Mouse (Mus musculus) ovary, adult 10 weeks (tissue): ENCODE data around the gene Adipor1. TPM values are rescaled to one million over a fixed set of nuclear protein-coding genes. Genes with fewer than 3 reads are reported as not detected.

Experiments
- polyA plus RNA-seq: library from polyadenylated mRNA; stranded (reverse); fragments of 350-450 nt; fragmentation: Illumina TruSeq; extraction: RNeasy Lipid Tissue Mini Kit (QIAGEN cat#74804); gene quantifications from one replicate; pipeline ENCODE4 v1.2.3, GENCODE M21; 2014

Gene Adipor1
- polyA plus RNA-seq, result 50.0 TPM

GRCm38 (mm10) chr1:134415168-134415831, at the start of gene Adipor1:
Gene Adipor1, plus strand, starts transcription at chr1:134415378.

GRCm38 (mm10) chr1:134385666-134386065, 29.5 kb upstream of the Adipor1 start, which contains the start of gene 4933406M09Rik:
Gene 4933406M09Rik, plus strand, starts transcription at chr1:134385940.

GRCm38 (mm10) chr1:134405509-134406413, 9.4 kb upstream of the Adipor1 start, which contains the start of gene Cyb5r1:
Gene Cyb5r1, plus strand, starts transcription at chr1:134405559.

GRCm38 (mm10) chr1:134454904-134455824, 40.0 kb downstream of the Adipor1 start, which contains the start of gene Klhl12:
Gene Klhl12, plus strand, starts transcription at chr1:134455531.

Other genes with a start within 250 kb of the Adipor1 start
- gene Chil1, start 233.2 kb upstream of the Adipor1 start, polyA plus RNA-seq, result not detected
- not detected for gene Mybph, start 221.9 kb upstream of the Adipor1 start, polyA plus RNA-seq
- 5.0 TPM for gene Adora1, start 179.9 kb upstream of the Adipor1 start, polyA plus RNA-seq
- not detected for gene Myog, start 125.4 kb upstream of the Adipor1 start, polyA plus RNA-seq
- gene Ppfia4, start 82.5 kb upstream of the Adipor1 start, polyA plus RNA-seq, result 0.14 TPM
- 46.8 TPM for gene Tmem183a, start 53.4 kb upstream of the Adipor1 start, polyA plus RNA-seq
- gene 4933406M09Rik, start 29.4 kb upstream of the Adipor1 start, polyA plus RNA-seq, result not detected
- gene Cyb5r1, start 9.8 kb upstream of the Adipor1 start, polyA plus RNA-seq, result 17.8 TPM
- 34.8 TPM for gene Klhl12, start 40.2 kb downstream of the Adipor1 start, polyA plus RNA-seq
- 49.5 TPM for gene Rabif, start 79.3 kb downstream of the Adipor1 start, polyA plus RNA-seq
- gene Mgat4e, start 134.3 kb downstream of the Adipor1 start, polyA plus RNA-seq, result not detected
- gene Kdm5b, start 144.8 kb downstream of the Adipor1 start, polyA plus RNA-seq, result 41.7 TPM
- 0.23 TPM for gene Syt2, start 231.3 kb downstream of the Adipor1 start, polyA plus RNA-seq